Mouse (Mus musculus): ENCODE measurements around the gene Tdrd1.

- TF ChIP-seq MEF2A (IDR thresholded peaks at IDR 0.05; ENCODE audit: borderline replicate concordance, low read depth, low read length) (no peak), NRF1 (IDR thresholded peaks at IDR 0.05; ENCODE audit: low read depth, low read length) (no peak), ZMIZ1 (IDR thresholded peaks at IDR 0.05; ENCODE audit: low read depth, low read length) (no peak), EP300 (IDR thresholded peaks at IDR 0.05; ENCODE audit: low read length) (no peak), SMC3 (IDR thresholded peaks at IDR 0.05; ENCODE audit: low read depth, low read length) (no peak), POLR2A (IDR thresholded peaks at IDR 0.05; ENCODE audit: low read depth, low read length) (no peak), CTCF (conservative IDR thresholded peaks at IDR 0.05 in 1 of 2, IDR thresholded peaks at IDR 0.05 in 1 of 2; ENCODE audit: low read depth in 2 of 2, low read length in 2 of 2) (no peak), MAX (IDR thresholded peaks at IDR 0.05; ENCODE audit: low read length) (no peak)
These were observed 48.7 kb downstream of the Tdrd1 start for GRCm38 (mm10) chr19:56874601-56875315.
